Mouse (Mus musculus) liver, embryonic 15.5 days (tissue): ENCODE results near the gene Ngp. TPM values are rescaled to one million over a fixed set of nuclear protein-coding genes. Genes with fewer than 3 reads are reported as not detected.

Source experiments
- ATAC-seq: fragments of 200-750 bp; cut with Nextera tagmentation; 2 replicates; pipeline ENCODE4 v1.8.0; 2017; ENCODE audit warnings: moderate number of reproducible peaks, mild to moderate bottlenecking, moderate library complexity; ENCODE audit not compliant: insufficient read depth
- H3K27ac ChIP-seq: fragments of 300-500 bp; sonication (generic); replicated peaks from 2 replicates; pipeline ENCODE4 v1.5.1; 2015; ENCODE audit warnings: mild to moderate bottlenecking, inconsistent platforms
- H3K27me3 ChIP-seq: fragments of 300-500 bp; sonication (generic); 2 replicates; pipeline ENCODE4 v1.6.1; 2015; ENCODE audit warnings: mild to moderate bottlenecking, inconsistent platforms
- H3K36me3 ChIP-seq: fragments of 300-500 bp; sonication (generic); replicated peaks from 2 replicates; pipeline ENCODE4 v1.6.1; 2015; ENCODE audit warnings: moderate library complexity, mild to moderate bottlenecking, inconsistent platforms
- H3K4me1 ChIP-seq: fragments of 300-500 bp; sonication (generic); replicated peaks from 2 replicates; pipeline ENCODE4 v1.6.1; 2015; ENCODE audit warnings: inconsistent platforms
- H3K4me2 ChIP-seq: fragments of 300-500 bp; sonication (generic); 2 replicates; pipeline ENCODE4 v1.6.1; 2015; ENCODE audit warnings: moderate library complexity, mild to moderate bottlenecking, inconsistent platforms
- H3K4me3 ChIP-seq: fragments of 300-500 bp; sonication (generic); replicated peaks from 2 replicates; pipeline ENCODE4 v1.5.1; 2015; ENCODE audit warnings: mild to moderate bottlenecking, inconsistent platforms
- H3K9ac ChIP-seq: fragments of 300-500 bp; sonication (generic); 2 replicates; pipeline ENCODE4 v1.6.1; 2015; ENCODE audit warnings: moderate library complexity, mild to moderate bottlenecking, inconsistent platforms
- H3K9me3 ChIP-seq: fragments of 300-500 bp; sonication (generic); replicated peaks from 2 replicates; pipeline ENCODE4 v1.6.1; 2016; ENCODE audit warnings: inconsistent platforms
- whole genome bisulfite sequencing: fragments of 180-500 bp; shearing (Covaris S2); methylation state at CpG from one replicate; pipeline ENCODE4 v1.1.7; 2015; ENCODE audit warnings: mixed read lengths; ENCODE audit not compliant: insufficient replicate concordance; 5-methylcytosine and 5-hydroxymethylcytosine counted together
- polyA plus RNA-seq: library from polyadenylated mRNA; unstranded; fragments of >200 nt; fragmentation: Nextera tagmentation; extraction: Ambion mirVana; gene quantifications from 2 replicates; pipeline ENCODE4 v1.2.1, GENCODE M21; 2015

Ngp gene
- polyA plus RNA-seq, 1 experiment from 2014 or later: 447 TPM

GRCm38 (mm10) chr9:110436041-110436440 is 16.5 kb downstream of the Ngp start:
- Histone ChIP-seq H3K4me3 (no peak overlapping the region), H3K27ac (no peak overlapping the region), H3K9me3 (no peaks in the 10 kb centered on the region), H3K9ac (no peak overlapping the region), H3K4me1 (peaks cover 10% of the 10 kb centered on the region), H3K36me3 (0 out of 2 replicates have a peak, but pooled peaks cover 4% of the 10 kb centered on the region), H3K27me3 (no peaks in the 10 kb centered on the region), H3K4me2 (no peak overlapping the region)
- ATAC-seq: no peak
- 77% methylated on average over 11 of the region's 11 CpGs for WGBS

GRCm38 (mm10) chr9:110440049-110440448 is 20.5 kb downstream of the Ngp start:
- no peak overlapping the region for H3K4me3 ChIP-seq
- no peaks in the 10 kb centered on the region for H3K9me3 ChIP-seq
- no peak overlapping the region for H3K27ac ChIP-seq
- no peak overlapping the region for H3K4me2 ChIP-seq
- ATAC-seq: no peak
- H3K36me3 ChIP-seq: 0 out of 2 replicates have a peak, but pooled peaks cover 4% of the 10 kb centered on the region
- peaks cover 10% of the 10 kb centered on the region for H3K4me1 ChIP-seq
- H3K9ac ChIP-seq: no peak overlapping the region
- 9% methylated on average over 4 of the region's 5 CpGs for WGBS
- no peaks in the 10 kb centered on the region for H3K27me3 ChIP-seq

GRCm38 (mm10) chr9:110440559-110440958 is 21.0 kb downstream of the Ngp start:
- WGBS: 31% methylated on average over 6 of the region's 6 CpGs
- Histone ChIP-seq H3K4me2 (no peak overlapping the region), H3K9me3 (no peaks in the 10 kb centered on the region), H3K27ac (no peak overlapping the region), H3K36me3 (0 out of 2 replicates have a peak, but pooled peaks cover 4% of the 10 kb centered on the region), H3K4me3 (no peak overlapping the region), H3K4me1 (peaks cover 10% of the 10 kb centered on the region), H3K9ac (no peak overlapping the region), H3K27me3 (no peaks in the 10 kb centered on the region)
- ATAC-seq: no peak

DNA sequence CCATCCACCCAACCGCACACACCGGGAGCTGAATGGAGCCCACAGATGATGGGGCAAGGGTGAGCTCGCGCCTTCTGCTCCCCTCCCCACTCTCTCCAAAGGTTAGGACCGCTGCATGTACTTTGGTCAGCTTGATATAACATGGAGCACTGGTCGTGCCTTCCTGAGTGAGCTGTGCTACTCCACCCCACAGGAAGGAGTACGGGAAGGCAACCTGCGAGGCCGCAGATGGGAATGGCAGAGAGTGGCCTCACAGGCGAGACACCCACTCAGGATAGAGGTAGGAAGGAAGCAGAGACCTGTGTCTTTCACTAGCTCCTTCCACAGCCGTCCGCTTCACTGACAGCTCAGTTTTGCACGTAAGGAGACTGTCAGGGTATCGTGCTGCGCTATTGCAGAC is 28.8 kb downstream of the Ngp start:
- Histone ChIP-seq H3K4me3 (no peak overlapping the region), H3K4me1 (peaks cover 6% of the 10 kb centered on the region; the same call in 1 of the 2 replicates), H3K9ac (no peak overlapping the region), H3K4me2 (no peak overlapping the region), H3K27ac (no peak overlapping the region), H3K27me3 (no peaks in the 10 kb centered on the region), H3K9me3 (no peaks in the 10 kb centered on the region), H3K36me3 (no peaks in the 10 kb centered on the region)
- 69% methylated on average over 15 of the region's 15 CpGs for WGBS
- ATAC-seq: no peak

DNA sequence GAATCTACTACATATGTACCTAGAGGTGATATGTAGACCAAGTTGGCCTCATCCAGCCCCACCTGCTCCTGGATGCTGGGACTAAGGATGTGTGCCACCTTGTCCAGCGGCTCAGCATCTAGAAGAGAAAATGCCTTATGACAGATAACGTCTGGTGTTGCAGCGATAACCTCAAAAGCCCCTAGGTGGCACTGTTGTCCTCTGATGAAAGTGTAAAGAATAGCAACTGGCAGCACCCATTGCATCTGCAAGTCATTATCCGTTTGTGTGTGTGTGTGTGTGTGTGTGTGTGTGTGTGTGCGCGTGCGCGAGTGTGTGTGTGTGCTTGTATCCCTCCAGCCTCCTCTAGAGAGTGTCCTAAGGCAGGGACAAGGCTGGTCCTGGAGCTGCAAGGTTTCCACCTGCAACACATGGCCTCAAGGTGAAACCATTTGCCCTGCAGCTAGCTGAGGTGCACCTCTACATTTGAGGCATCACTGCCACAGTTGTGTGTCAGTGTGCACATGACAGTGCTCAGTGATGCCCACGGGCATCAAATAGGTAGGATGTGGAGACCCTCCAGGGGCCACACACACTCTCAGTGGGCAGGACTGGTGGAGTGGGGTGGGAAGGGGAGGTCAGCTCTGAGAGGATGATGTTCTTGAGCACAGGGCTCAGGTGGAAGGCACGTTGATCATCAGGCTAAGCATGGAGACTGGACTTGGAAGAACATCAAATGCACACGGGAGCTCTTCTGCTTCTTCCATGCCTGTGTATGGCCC is 29.5 kb downstream of the Ngp start:
- no peak overlapping the region for H3K4me2 ChIP-seq
- ATAC-seq: peak; percentile 66
- H3K4me1 ChIP-seq: peaks cover 6% of the 10 kb centered on the region; the same call in 1 of the 2 replicates
- 15% methylated on average over 11 of the region's 11 CpGs for WGBS
- no peak overlapping the region for H3K27ac ChIP-seq
- H3K36me3 ChIP-seq: no peaks in the 10 kb centered on the region
- no peak overlapping the region for H3K9ac ChIP-seq
- H3K4me3 ChIP-seq: no peak overlapping the region
- H3K9me3 ChIP-seq: no peaks in the 10 kb centered on the region
- H3K27me3 ChIP-seq: no peaks in the 10 kb centered on the region

DNA sequence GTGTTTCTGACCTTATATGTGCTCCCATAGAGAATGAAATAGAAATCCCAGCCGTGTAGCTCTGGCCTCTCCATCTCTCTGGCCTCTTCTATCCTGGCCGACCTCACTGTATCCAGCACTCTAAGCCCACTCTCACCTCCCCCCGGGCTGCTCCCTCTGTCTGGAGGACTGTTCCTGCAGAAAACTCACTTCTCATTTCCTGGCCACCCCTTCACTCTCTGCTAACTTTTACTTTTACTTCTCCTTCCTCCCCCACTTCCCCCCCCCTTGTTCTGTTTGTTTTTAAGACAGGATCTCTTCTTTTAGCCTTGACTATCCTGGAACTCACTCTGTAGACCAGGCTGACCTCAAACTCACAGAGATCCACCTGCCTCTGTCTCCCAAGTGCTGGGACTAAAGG is 33.0 kb downstream of the Ngp start:
- WGBS: 33% methylated on average over 3 of the region's 3 CpGs
- Histone ChIP-seq H3K4me3 (no peak overlapping the region), H3K4me1 (peaks cover 6% of the 10 kb centered on the region; the same call in 1 of the 2 replicates), H3K9ac (no peak overlapping the region), H3K27ac (no peak overlapping the region), H3K27me3 (no peaks in the 10 kb centered on the region), H3K36me3 (no peaks in the 10 kb centered on the region), H3K4me2 (no peak overlapping the region), H3K9me3 (no peaks in the 10 kb centered on the region)
- ATAC-seq: no peak

- Histone ChIP-seq H3K9ac (no peak overlapping the region), H3K27me3 (no peaks in the 10 kb centered on the region), H3K36me3 (no peaks in the 10 kb centered on the region), H3K4me3 (no peak overlapping the region), H3K27ac (no peak overlapping the region), H3K4me2 (no peak overlapping the region), H3K4me1 (peaks cover 28% of the 10 kb centered on the region), H3K9me3 (no peaks in the 10 kb centered on the region)
- no peak for ATAC-seq
- 62% methylated on average over 3 of the region's 3 CpGs for WGBS
Measured at GRCm38 (mm10) chr9:110457926-110458325, 38.4 kb downstream of the Ngp start.

- 7% methylated on average over 2 of the region's 2 CpGs for WGBS
- Histone ChIP-seq H3K4me3 (no peak overlapping the region), H3K27me3 (no peaks in the 10 kb centered on the region), H3K9me3 (no peaks in the 10 kb centered on the region), H3K9ac (no peak overlapping the region), H3K36me3 (no peaks in the 10 kb centered on the region), H3K27ac (peak overlapping the region; percentile 72), H3K4me2 (peak overlapping the region; percentile 15), H3K4me1 (peaks cover 34% of the 10 kb centered on the region)
- peak; percentile 34; the same call in 1 of the 2 replicates for ATAC-seq
Measured at GRCm38 (mm10) chr9:110459145-110459727, 39.7 kb downstream of the Ngp start.

GRCm38 (mm10) chr9:110460884-110461815 is 41.6 kb downstream of the Ngp start:
- Histone ChIP-seq H3K4me2 (no peak overlapping the region), H3K27ac (no peak overlapping the region), H3K36me3 (no peaks in the 10 kb centered on the region), H3K4me3 (no peak overlapping the region), H3K27me3 (no peaks in the 10 kb centered on the region), H3K9ac (no peak overlapping the region), H3K9me3 (no peaks in the 10 kb centered on the region), H3K4me1 (peaks cover 35% of the 10 kb centered on the region)
- 27% methylated on average over 18 of the region's 18 CpGs for WGBS
- ATAC-seq: no peak; the same call in 1 of the 2 replicates

GRCm38 (mm10) chr9:110462321-110462720 is 42.8 kb downstream of the Ngp start:
- no peak overlapping the region for H3K4me3 ChIP-seq
- ATAC-seq: no peak

More at GRCm38 (mm10) chr9:110462321-110462720, 42.8 kb downstream of the Ngp start:
- no peaks in the 10 kb centered on the region for H3K27me3 ChIP-seq
- H3K4me1 ChIP-seq: peaks cover 35% of the 10 kb centered on the region
- no peak overlapping the region for H3K27ac ChIP-seq
- no peaks in the 10 kb centered on the region for H3K36me3 ChIP-seq
- H3K9me3 ChIP-seq: no peaks in the 10 kb centered on the region
- no peak overlapping the region for H3K9ac ChIP-seq
- 56% methylated on average over 7 of the region's 7 CpGs for WGBS
- H3K4me2 ChIP-seq: no peak overlapping the region
